Mouse (Mus musculus): Measurements from ENCODE around the gene Fhl1. TPM values are rescaled to one million over a fixed set of nuclear protein-coding genes. Genes with fewer than 3 reads are reported as not detected.

Fhl1 gene
- 13.2 and 16.9 TPM in 2 replicates for polyA plus RNA-seq (2011; ENCODE audit: insufficient read depth, insufficient read length, low replicate concordance, missing spikeins)

DNA sequence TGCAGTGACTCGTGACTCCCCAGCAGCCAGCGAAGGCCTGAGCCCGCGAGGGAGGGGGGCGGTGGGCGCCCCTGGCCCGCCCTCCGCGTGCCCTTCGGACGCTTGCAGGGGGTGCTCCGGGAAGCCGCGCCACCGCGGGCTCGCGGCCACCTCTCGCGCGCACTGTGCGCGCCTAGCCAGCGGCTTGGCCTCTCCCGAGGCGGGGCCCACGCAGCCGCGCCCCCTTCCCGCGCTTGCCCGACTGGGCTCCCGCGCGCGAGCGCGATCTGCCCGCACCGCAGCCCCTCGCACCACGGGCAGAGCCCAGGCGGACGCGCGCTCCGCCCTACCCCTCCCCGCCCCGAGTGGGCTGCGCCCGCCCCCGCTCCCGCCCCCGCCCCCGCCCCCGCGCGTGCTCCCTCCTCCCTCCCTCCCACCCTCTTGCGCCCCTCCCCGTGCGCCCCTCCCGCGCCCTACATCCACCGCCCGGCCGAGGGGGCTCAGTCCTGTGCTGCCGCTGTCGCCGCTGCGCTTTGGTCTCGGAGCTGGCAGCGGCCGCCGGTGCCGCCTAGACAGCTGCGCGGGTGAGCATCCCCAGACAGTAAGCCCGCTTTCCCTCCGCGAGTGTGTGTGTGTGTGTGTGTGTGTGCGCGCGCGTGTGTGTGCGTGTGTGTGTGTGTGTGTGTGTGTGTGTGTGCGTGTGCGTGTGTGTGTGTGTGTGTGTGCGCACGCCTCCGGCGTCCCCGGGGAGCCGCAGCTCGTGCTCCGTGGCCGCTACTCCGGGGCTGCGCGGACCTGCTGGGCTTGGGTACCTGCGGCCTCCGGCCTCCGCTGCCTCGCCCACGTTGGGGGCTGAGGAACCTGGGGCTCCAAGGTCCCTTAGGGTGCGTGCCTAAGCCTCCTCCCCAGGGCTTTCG is at the start of gene Fhl1:
Gene Fhl1, plus strand, starts transcription at position 482 of the 896 bp plus-strand sequence.
- no peak within 1 kb of the TSS for H3K27ac ChIP-seq (ENCODE audit: control insufficient read depth, insufficient read depth, low read depth, low read length, poor library complexity)
- no peak for TF ChIP-seq POLR2A (IDR thresholded peaks at IDR 0.05; ENCODE audit: borderline replicate concordance, control insufficient read depth, low read depth, low read length)
- no peak for TF ChIP-seq CTCF (IDR thresholded peaks at IDR 0.05; ENCODE audit: control insufficient read depth, insufficient read depth, low read length)
- H3K4me3 ChIP-seq (replicated peaks; ENCODE audit: control insufficient read depth, low read depth, low read length), result no peak within 1 kb of the TSS
- WGBS, result 18% methylated on average over 35 of the region's 106 CpGs
- no peaks in the 10 kb centered on the region for H3K4me1 ChIP-seq (ENCODE audit: control insufficient read depth, insufficient read depth, low read length)

DNA sequence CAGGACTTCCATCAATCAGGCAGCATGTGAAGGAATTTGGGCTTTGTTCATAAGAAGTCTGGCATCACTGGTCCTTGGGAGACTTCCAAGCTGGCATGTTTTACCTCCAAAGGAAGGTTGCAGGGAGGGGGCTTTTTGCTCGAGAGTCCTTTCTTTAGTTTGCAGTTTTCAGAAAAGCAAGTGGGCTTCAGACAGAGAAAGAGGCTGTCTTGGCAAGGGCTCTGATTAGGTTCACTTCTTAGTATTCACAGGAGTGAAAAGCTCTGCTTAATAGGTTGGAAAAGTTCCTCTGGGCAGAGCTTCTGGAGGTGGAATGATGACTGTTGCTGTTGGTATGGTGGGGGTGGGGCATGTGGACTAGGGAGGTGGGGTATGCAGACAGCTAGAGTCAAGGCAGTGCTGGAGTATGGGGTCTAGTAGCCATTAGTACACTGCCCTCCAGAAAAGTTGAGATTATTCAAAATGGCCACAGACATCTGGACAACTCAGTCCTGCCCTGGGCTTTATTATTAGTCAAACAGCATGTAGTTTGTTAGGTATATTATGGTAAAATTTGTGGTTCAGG is 49.3 kb upstream of the Fhl1 start:
- no peak for TF ChIP-seq POLR2A (IDR thresholded peaks at IDR 0.05; ENCODE audit: borderline replicate concordance, control insufficient read depth, low read depth, low read length)
- TF ChIP-seq CTCF (IDR thresholded peaks at IDR 0.05; ENCODE audit: control insufficient read depth, insufficient read depth, low read length), result no peak
- WGBS, result 75% methylated on average over 1 of the region's 1 CpGs
- Histone ChIP-seq H3K27ac (ENCODE audit: control insufficient read depth, insufficient read depth, low read depth, low read length, poor library complexity) (no peak overlapping the region), H3K4me1 (ENCODE audit: control insufficient read depth, insufficient read depth, low read length) (no peaks in the 10 kb centered on the region), H3K4me3 (replicated peaks; ENCODE audit: control insufficient read depth, low read depth, low read length) (no peak overlapping the region)

GRCm38 (mm10) chrX:56683521-56683920 is 48.1 kb upstream of the Fhl1 start:
- no peak overlapping the region for H3K27ac ChIP-seq (ENCODE audit: control insufficient read depth, insufficient read depth, low read depth, low read length, poor library complexity)
- WGBS, result 89% methylated on average over 10 of the region's 10 CpGs
- no peak for TF ChIP-seq CTCF (IDR thresholded peaks at IDR 0.05; ENCODE audit: control insufficient read depth, insufficient read depth, low read length)
- no peak for TF ChIP-seq POLR2A (IDR thresholded peaks at IDR 0.05; ENCODE audit: borderline replicate concordance, control insufficient read depth, low read depth, low read length)
- H3K4me1 ChIP-seq (ENCODE audit: control insufficient read depth, insufficient read depth, low read length), result no peaks in the 10 kb centered on the region
- H3K4me3 ChIP-seq (replicated peaks; ENCODE audit: control insufficient read depth, low read depth, low read length), result no peak overlapping the region

DNA sequence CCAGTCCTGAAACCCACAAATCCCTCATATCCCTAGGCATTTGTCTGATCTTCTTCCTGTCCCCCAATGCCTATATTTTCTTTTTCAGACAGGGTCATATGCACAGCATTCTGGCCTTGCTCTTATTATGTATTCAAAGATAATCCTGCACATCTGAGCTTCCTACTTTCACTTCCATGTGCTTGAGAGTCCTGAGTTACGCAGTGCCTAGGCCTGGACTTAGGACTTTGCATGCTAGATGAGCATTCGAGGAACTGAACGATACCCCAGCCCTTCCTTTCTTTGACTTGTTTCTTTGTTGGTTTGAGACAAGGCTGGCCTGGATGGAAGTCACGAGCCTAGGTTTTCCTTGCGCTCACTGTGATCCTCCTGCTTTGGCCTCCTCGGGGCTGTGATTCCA is 39.0 kb upstream of the Fhl1 start:
- Histone ChIP-seq H3K4me1 (ENCODE audit: control insufficient read depth, insufficient read depth, low read length) (no peaks in the 10 kb centered on the region), H3K4me3 (replicated peaks; ENCODE audit: control insufficient read depth, low read depth, low read length) (no peak overlapping the region), H3K27ac (ENCODE audit: control insufficient read depth, insufficient read depth, low read depth, low read length, poor library complexity) (no peak overlapping the region)
- WGBS, result 72% methylated on average over 6 of the region's 6 CpGs
- TF ChIP-seq POLR2A (IDR thresholded peaks at IDR 0.05; ENCODE audit: borderline replicate concordance, control insufficient read depth, low read depth, low read length) (no peak), CTCF (IDR thresholded peaks at IDR 0.05; ENCODE audit: control insufficient read depth, insufficient read depth, low read length) (no peak)

DNA sequence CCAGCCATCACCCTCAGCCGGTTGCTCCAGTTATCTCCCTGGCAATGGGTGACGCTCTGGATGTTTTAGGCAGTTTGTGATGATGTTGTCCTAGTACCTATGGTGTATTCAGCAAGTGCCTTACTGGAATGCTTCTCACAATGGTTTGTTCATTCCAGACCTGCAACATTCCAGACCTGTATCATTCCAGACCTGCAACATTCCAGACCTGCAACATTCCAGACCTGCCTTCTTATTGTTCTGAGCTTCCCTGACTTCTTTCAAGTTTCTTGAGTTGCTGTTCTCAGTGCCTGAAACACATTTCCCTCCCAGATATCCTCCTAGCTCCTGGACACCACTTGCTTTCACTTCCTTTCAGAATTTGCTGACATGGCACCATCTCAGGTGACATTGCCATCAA is 37.0 kb upstream of the Fhl1 start:
- Histone ChIP-seq H3K4me1 (ENCODE audit: control insufficient read depth, insufficient read depth, low read length) (no peaks in the 10 kb centered on the region), H3K27ac (ENCODE audit: control insufficient read depth, insufficient read depth, low read depth, low read length, poor library complexity) (no peak overlapping the region), H3K4me3 (replicated peaks; ENCODE audit: control insufficient read depth, low read depth, low read length) (no peak overlapping the region)
- no peak for TF ChIP-seq CTCF (IDR thresholded peaks at IDR 0.05; ENCODE audit: control insufficient read depth, insufficient read depth, low read length)
- no peak for TF ChIP-seq POLR2A (IDR thresholded peaks at IDR 0.05; ENCODE audit: borderline replicate concordance, control insufficient read depth, low read depth, low read length)
- WGBS, result 89% methylated on average over 2 of the region's 2 CpGs

DNA sequence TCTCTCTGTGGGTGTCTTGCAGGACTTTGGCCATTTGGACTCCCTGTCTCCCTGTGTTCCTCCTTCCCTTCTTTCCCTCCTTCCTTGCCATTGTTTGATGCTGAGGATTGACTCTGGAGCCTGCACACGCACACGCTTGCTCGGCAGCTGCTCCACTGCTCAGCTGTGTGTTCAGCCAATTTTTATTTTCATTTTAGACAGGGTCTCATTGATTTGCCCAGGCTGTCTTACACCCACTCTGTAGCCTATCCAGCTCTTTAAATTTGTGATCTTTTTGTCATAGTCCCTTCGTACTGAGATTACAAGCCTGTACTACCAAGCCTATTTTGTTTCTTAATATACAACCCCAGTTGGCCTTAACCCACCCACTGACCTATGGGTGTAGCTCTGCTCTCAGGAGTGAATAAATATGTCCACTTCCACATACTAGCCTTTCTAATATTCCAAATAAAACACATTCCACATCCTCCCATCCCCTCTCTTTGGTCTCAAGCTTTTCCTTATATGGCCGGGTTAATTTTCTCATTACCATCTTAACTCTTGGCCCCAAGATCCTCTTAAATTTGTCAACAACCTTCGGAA is 34.3 kb upstream of the Fhl1 start:
- no peak for TF ChIP-seq POLR2A (IDR thresholded peaks at IDR 0.05; ENCODE audit: borderline replicate concordance, control insufficient read depth, low read depth, low read length)
- no peak for TF ChIP-seq CTCF (IDR thresholded peaks at IDR 0.05; ENCODE audit: control insufficient read depth, insufficient read depth, low read length)
- Histone ChIP-seq H3K4me1 (ENCODE audit: control insufficient read depth, insufficient read depth, low read length) (no peaks in the 10 kb centered on the region), H3K27ac (ENCODE audit: control insufficient read depth, insufficient read depth, low read depth, low read length, poor library complexity) (no peak overlapping the region), H3K4me3 (replicated peaks; ENCODE audit: control insufficient read depth, low read depth, low read length) (no peak overlapping the region)
- 82% methylated on average over 6 of the region's 6 CpGs for WGBS

DNA sequence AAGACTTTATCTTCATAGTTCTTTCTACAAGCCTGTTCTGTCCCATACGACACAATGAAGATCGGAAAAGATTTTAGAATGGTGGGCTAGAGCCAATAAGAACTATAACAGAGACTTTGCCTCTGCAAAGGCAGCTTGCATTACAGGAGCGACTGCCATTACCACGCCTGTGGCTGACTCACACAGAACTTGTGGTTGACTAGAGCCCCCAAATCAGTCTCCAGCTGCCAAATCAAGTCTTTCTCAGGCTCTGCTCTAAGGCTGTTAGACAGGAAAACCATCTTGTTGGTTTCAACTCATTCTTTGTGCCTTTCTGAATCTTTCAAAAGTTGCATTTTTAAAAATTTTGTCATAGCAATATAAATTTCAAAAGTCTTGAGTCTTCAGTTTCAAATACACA is 33.7 kb upstream of the Fhl1 start:
- TF ChIP-seq CTCF (IDR thresholded peaks at IDR 0.05; ENCODE audit: control insufficient read depth, insufficient read depth, low read length), result no peak
- TF ChIP-seq POLR2A (IDR thresholded peaks at IDR 0.05; ENCODE audit: borderline replicate concordance, control insufficient read depth, low read depth, low read length), result no peak
- 56% methylated on average over 4 of the region's 4 CpGs for WGBS
- Histone ChIP-seq H3K27ac (ENCODE audit: control insufficient read depth, insufficient read depth, low read depth, low read length, poor library complexity) (no peak overlapping the region), H3K4me1 (ENCODE audit: control insufficient read depth, insufficient read depth, low read length) (no peaks in the 10 kb centered on the region), H3K4me3 (replicated peaks; ENCODE audit: control insufficient read depth, low read depth, low read length) (no peak overlapping the region)

DNA sequence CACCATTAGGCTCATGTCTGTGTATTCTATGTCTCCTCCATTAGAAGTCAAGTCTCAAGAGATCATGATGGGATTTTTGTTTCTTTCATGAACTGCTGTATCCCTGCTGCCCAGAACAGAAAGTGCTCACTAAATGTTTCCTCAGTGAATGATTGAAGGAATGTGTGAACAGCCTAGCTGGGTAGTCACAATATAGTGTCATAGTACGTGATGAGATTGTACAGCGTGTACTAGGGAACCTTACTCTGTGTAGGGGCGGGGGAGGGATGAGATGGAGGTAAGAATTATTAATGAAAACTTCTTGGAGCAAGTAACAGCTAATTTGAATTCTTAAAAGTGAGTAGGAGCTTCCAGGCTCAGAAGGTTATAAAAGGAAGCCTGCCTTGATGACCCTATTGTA is 30.3 kb upstream of the Fhl1 start:
- no peak overlapping the region for H3K27ac ChIP-seq (ENCODE audit: control insufficient read depth, insufficient read depth, low read depth, low read length, poor library complexity)
- no peak overlapping the region for H3K4me3 ChIP-seq (replicated peaks; ENCODE audit: control insufficient read depth, low read depth, low read length)
- 77% methylated on average over 3 of the region's 3 CpGs for WGBS
- no peaks in the 10 kb centered on the region for H3K4me1 ChIP-seq (ENCODE audit: control insufficient read depth, insufficient read depth, low read length)
- TF ChIP-seq POLR2A (IDR thresholded peaks at IDR 0.05; ENCODE audit: borderline replicate concordance, control insufficient read depth, low read depth, low read length) (no peak), CTCF (IDR thresholded peaks at IDR 0.05; ENCODE audit: control insufficient read depth, insufficient read depth, low read length) (no peak)
